28 mouse cellular contexts compared by ENCODE assay signal in the genomic region with DNA sequence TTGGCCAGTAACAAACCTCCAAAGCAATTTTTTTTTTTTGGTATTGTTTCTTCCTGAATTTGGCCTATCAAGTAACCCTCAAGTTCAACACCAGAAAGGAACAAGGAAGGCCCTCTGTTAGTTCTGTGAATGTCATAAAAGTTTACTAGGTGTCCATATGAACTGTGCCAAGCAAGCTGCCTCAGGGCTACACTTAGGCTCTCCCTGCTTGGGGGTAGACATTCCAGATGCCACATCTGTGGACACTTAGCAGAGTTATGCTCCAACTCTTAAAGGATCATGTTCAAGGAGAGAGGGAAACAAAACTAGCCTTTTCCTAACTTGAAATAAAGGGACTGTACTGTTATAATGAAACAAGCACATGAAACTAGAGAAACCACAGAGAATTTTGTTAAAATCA. TPM values are rescaled to one million over a fixed set of nuclear protein-coding genes. Genes with fewer than 3 reads are reported as not detected.
A peak's percentile ranks its signal among the peaks of the same experiment; 100 is the strongest.
DNase-seq lines count a peak whose midpoint lies in the region; ATAC-seq and TF ChIP-seq lines count a peak whose summit lies in the region.
"Had no signal": no experiment of that assay in that cellular context is flagged by ENCODE, and none has a peak within 500 bp of the region (broad histone marks: within the 10 kb centered on the region; RNA-seq: fewer than 3 reads in every experiment).

No protein-coding gene starts in this region.

- H3K27me3 ChIP-seq in limb, embryonic 14.5 days (ENCODE audit: control insufficient read depth, insufficient read depth, low read length): no peaks in the 10 kb centered on the region
- no peaks in the 10 kb centered on the region for H3K27me3 ChIP-seq in heart, embryonic 11.5 days (ENCODE audit: control insufficient read depth, insufficient read depth, low read length)
- H3K27me3 ChIP-seq in midbrain, embryonic 10.5 days (ENCODE audit: low read depth, poor library complexity, severe bottlenecking): no peaks in the 10 kb centered on the region
- H3K27me3 ChIP-seq: heart, embryonic 12.5 days; hindbrain, embryonic 13.5 days; stomach, embryonic 15.5 days had no signal

- no peak overlapping the region for H3K4me3 ChIP-seq in limb, embryonic 14.5 days (replicated peaks; ENCODE audit: low read length)
- H3K4me3 ChIP-seq in heart, embryonic 11.5 days (ENCODE audit: low read depth, low read length): no peak overlapping the region
- H3K4me3 ChIP-seq in midbrain, embryonic 10.5 days: no peak overlapping the region
- H3K4me3 ChIP-seq: erythroblast, embryonic 14.5 days; heart, embryonic 12.5 days; hindbrain, embryonic 13.5 days; stomach, embryonic 15.5 days had no signal

- DNase-seq in 3T3-L1 (ENCODE audit: low read depth, low spot score): peak; percentile 52
- peak; percentile 44 for DNase-seq in embryo, embryonic 11 days
- DNase-seq in forelimb bud, embryonic 11.5 days (ENCODE audit: low read depth, low spot score): peak; percentile 87
- DNase-seq in limb, embryonic 14.5 days (ENCODE audit: low spot score): peak; percentile 57
- DNase-seq in kidney, adult 9 months: no peak
- no peak for DNase-seq in midbrain, embryonic 10.5 days (ENCODE audit: low spot score)
- DNase-seq: B cell, adult 2 months; cerebellum, adult 11 months; cerebellum, postnatal 36 days; heart, postnatal 14 days; lung, embryonic 14.5 days; lung, postnatal 36 days; right cerebral cortex, postnatal 25 days; thymus, adult 18-20 months; thymus, postnatal 4 days had no signal

- H3K9me3 ChIP-seq in limb, embryonic 14.5 days (ENCODE audit: control insufficient read depth, low read length): no peaks in the 10 kb centered on the region
- H3K9me3 ChIP-seq in heart, embryonic 11.5 days (replicated peaks; ENCODE audit: control insufficient read depth, low read length): no peaks in the 10 kb centered on the region
- no peaks in the 10 kb centered on the region for H3K9me3 ChIP-seq in midbrain, embryonic 10.5 days (replicated peaks)
- H3K9me3 ChIP-seq: heart, embryonic 12.5 days; hindbrain, embryonic 13.5 days; stomach, embryonic 15.5 days had no signal

- no peak overlapping the region for H3K9ac ChIP-seq in limb, embryonic 14.5 days (ENCODE audit: low read depth, low read length, severe bottlenecking)
- H3K9ac ChIP-seq in heart, embryonic 11.5 days (ENCODE audit: low read depth, low read length): no peak overlapping the region
- H3K9ac ChIP-seq: heart, embryonic 12.5 days; hindbrain, embryonic 13.5 days; lung, embryonic 14.5 days; stomach, embryonic 15.5 days had no signal

- no peak for TF ChIP-seq POLR2A in limb, embryonic 14.5 days (IDR thresholded peaks at IDR 0.05; ENCODE audit: borderline replicate concordance, extremely low read depth, insufficient read depth, insufficient read length)

- ATAC-seq in limb, embryonic 14.5 days (ENCODE audit: low FRiP score, low read depth): peak; percentile 62
- no peak for ATAC-seq in heart, embryonic 11.5 days (replicated peaks; ENCODE audit: insufficient number of reproducible peaks, low FRiP score, low TSS enrichment)
- ATAC-seq: forebrain, embryonic 14.5 days had no signal

- H3K27ac ChIP-seq in limb, embryonic 14.5 days (replicated peaks; ENCODE audit: low read depth, low read length): no peak overlapping the region
- no peak overlapping the region for H3K27ac ChIP-seq in heart, embryonic 11.5 days (ENCODE audit: low read depth, low read length)
- no peak overlapping the region for H3K27ac ChIP-seq in midbrain, embryonic 10.5 days (replicated peaks)
- H3K27ac ChIP-seq: hindbrain, embryonic 13.5 days; stomach, embryonic 15.5 days had no signal

- peaks cover 10% of the 10 kb centered on the region for H3K4me1 ChIP-seq in limb, embryonic 14.5 days (ENCODE audit: control insufficient read depth, insufficient read depth, low read length)
- H3K4me1 ChIP-seq in heart, embryonic 11.5 days (ENCODE audit: control insufficient read depth, insufficient read depth, low read length): no peaks in the 10 kb centered on the region
- peaks cover 2% of the 10 kb centered on the region; the same call in 1 of the 2 replicates for H3K4me1 ChIP-seq in midbrain, embryonic 10.5 days
- H3K4me1 ChIP-seq: heart, embryonic 12.5 days; hindbrain, embryonic 13.5 days; stomach, embryonic 15.5 days had no signal

- H3K4me2 ChIP-seq in limb, embryonic 14.5 days (replicated peaks; ENCODE audit: low read depth, low read length, severe bottlenecking): no peak overlapping the region
- no peak overlapping the region for H3K4me2 ChIP-seq in heart, embryonic 11.5 days
- H3K4me2 ChIP-seq: heart, embryonic 12.5 days; hindbrain, embryonic 13.5 days; liver, embryonic 11.5 days; lung, embryonic 14.5 days; stomach, embryonic 15.5 days had no signal

- H3K36me3 ChIP-seq in limb, embryonic 14.5 days (ENCODE audit: control insufficient read depth, insufficient read depth, low read length): peaks cover 7% of the 10 kb centered on the region
- H3K36me3 ChIP-seq in heart, embryonic 11.5 days (ENCODE audit: control insufficient read depth, insufficient read depth, low read length): no peaks in the 10 kb centered on the region
- peaks cover 16% of the 10 kb centered on the region for H3K36me3 ChIP-seq in midbrain, embryonic 10.5 days

RNA-seq across cellular contexts. Expression of a gene that starts 48.1 kb away (rescaled TPM):
- 40.3 and 42.4 TPM in 2 replicates for polyA plus RNA-seq in limb, embryonic 14.5 days (2012; rRNA removed)
- polyA plus RNA-seq in limb, embryonic 14.5 days (2014; fragmentation: Nextera tagmentation; extraction: Ambion mirVana): 70.1 and 75.2 TPM in 2 replicates
- polyA plus RNA-seq in heart, embryonic 11.5 days (2014; fragmentation: Nextera tagmentation; extraction: Ambion mirVana): 37.0 and 40.2 TPM in 2 replicates
- polyA plus RNA-seq in midbrain, embryonic 10.5 days (2016; fragmentation: Nextera tagmentation; extraction: Ambion mirVana): 43.2 and 50.7 TPM in 2 replicates

RNA-seq across cellular contexts. Expression of a gene that starts 54.3 kb away (rescaled TPM):
- not detected in 2 replicates for polyA plus RNA-seq in limb, embryonic 14.5 days (2012; rRNA removed)
- not detected in 2 replicates for polyA plus RNA-seq in limb, embryonic 14.5 days (2014; fragmentation: Nextera tagmentation; extraction: Ambion mirVana)
- polyA plus RNA-seq in heart, embryonic 11.5 days (2014; fragmentation: Nextera tagmentation; extraction: Ambion mirVana): not detected in 2 replicates
- polyA plus RNA-seq in midbrain, embryonic 10.5 days (2016; fragmentation: Nextera tagmentation; extraction: Ambion mirVana): not detected in 2 replicates
- polyA plus RNA-seq: adrenal gland, adult 2 months; brain, embryonic 14.5 days; erythroblast, embryonic 14.5 days; forebrain, embryonic 14.5 days; gonadal fat pad, adult 2 months; heart, embryonic 12.5 days; hindbrain, embryonic 13.5 days; intestine, embryonic 14.5 days; kidney, embryonic 16.5 days; liver, embryonic 11.5 days; lung, embryonic 14.5 days; midbrain, postnatal 0 days; stomach, embryonic 15.5 days had no signal

Comparison
In these comparisons a context has a peak if more than half of its experiments do, and no peak if none do; other contexts are left out.
1. DNase-seq: peak in 3T3-L1 (single experiment), embryo, embryonic 11 days (single experiment), forelimb bud, embryonic 11.5 days (single experiment) and limb, embryonic 14.5 days (single experiment); none in kidney, adult 9 months (single experiment) and midbrain, embryonic 10.5 days (single experiment).